Mouse (Mus musculus) E14TG2a.4 (cell line): Measurements from ENCODE around the gene Aspdh.

ENCODE experiments used
- H3K27me3 ChIP-seq: 2 replicates; pipeline ENCODE4 v1.6.1; 2014; ENCODE audit warnings: low read length, control low read depth; ENCODE audit not compliant: insufficient read depth
- H3K36me3 ChIP-seq: 2 replicates; pipeline ENCODE4 v1.6.1; 2014; ENCODE audit warnings: low read length, control low read depth; ENCODE audit not compliant: insufficient read depth
- H3K4me1 ChIP-seq: replicated peaks from 2 replicates; pipeline ENCODE4 v1.6.1; 2014; ENCODE audit warnings: low read depth, low read length, control low read depth
- H3K4me3 ChIP-seq: replicated peaks from 2 replicates; pipeline ENCODE4 v1.5.1; 2014; ENCODE audit warnings: mild to moderate bottlenecking, low read length
- H3K9me3 ChIP-seq: 2 replicates; pipeline ENCODE4 v1.6.1; 2014; ENCODE audit warnings: low read length, control low read depth
- CTCF ChIP-seq: conservative IDR thresholded peaks from 2 replicates; pipeline ENCODE4 v1.5.1; 2014; ENCODE audit warnings: low read length
- NANOG ChIP-seq: IDR thresholded peaks from 2 replicates; pipeline ENCODE4 v1.6.1; 2014; ENCODE audit warnings: borderline replicate concordance, low read length, mixed read lengths
- POU5F1 ChIP-seq: IDR thresholded peaks from 2 replicates; pipeline ENCODE4 v1.6.1; 2014; ENCODE audit warnings: low read length, borderline replicate concordance

The Aspdh gene

GRCm38 (mm10) chr7:44465111-44465510, at the start of gene Aspdh:
TSS of gene Aspdh (plus strand) at chr7:44465391.
- H3K36me3 ChIP-seq, result peaks cover 6% of the 10 kb centered on the region; the same call in 1 of the 2 replicates
- H3K4me1 ChIP-seq, result peaks cover 66% of the 10 kb centered on the region
- H3K9me3 ChIP-seq, result no peaks in the 10 kb centered on the region
- H3K4me3 ChIP-seq, result peak within 1 kb of the TSS; percentile 90; the same call in 1 of the 2 replicates
- no peak for TF ChIP-seq POU5F1
- TF ChIP-seq NANOG, result no peak
- no peak for TF ChIP-seq CTCF
- H3K27me3 ChIP-seq, result peaks cover 45% of the 10 kb centered on the region

DNA sequence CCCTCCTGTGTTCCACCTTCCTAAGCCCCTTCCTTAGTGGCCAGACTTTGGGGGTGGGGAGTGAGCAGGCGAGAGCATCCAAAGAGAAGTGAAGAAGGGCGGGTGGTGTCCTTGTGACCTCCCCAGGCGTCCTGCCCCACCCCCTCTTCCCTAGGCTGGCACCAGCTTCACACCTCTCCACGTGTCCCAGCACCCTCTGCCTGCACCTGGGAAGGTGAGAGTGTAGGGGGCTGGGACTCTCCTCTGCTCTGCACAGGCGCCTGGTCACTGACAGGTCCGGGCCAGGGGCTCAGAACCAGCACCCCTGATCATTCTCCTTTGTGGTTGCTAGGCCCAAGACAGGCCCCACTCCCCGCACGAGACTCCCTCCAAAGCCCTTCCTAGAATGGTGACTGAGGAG, 37.5 kb upstream of the Aspdh start:
- Histone ChIP-seq H3K4me3 (peak overlapping the region; percentile 66), H3K9me3 (no peaks in the 10 kb centered on the region), H3K4me1 (peaks cover 45% of the 10 kb centered on the region), H3K27me3 (peaks cover 77% of the 10 kb centered on the region), H3K36me3 (no peaks in the 10 kb centered on the region)
- TF ChIP-seq POU5F1, result no peak
- no peak for TF ChIP-seq CTCF

GRCm38 (mm10) chr7:44428171-44428950, 36.8 kb upstream of the Aspdh start:
- H3K4me3 ChIP-seq, result peak overlapping the region; percentile 66
- peaks cover 47% of the 10 kb centered on the region for H3K4me1 ChIP-seq
- H3K36me3 ChIP-seq, result no peaks in the 10 kb centered on the region
- no peak for TF ChIP-seq CTCF
- no peak for TF ChIP-seq POU5F1
- TF ChIP-seq NANOG, result no peak
- H3K27me3 ChIP-seq, result peaks cover 71% of the 10 kb centered on the region
- no peaks in the 10 kb centered on the region for H3K9me3 ChIP-seq

- Histone ChIP-seq H3K27me3 (peaks cover 68% of the 10 kb centered on the region), H3K4me1 (peaks cover 52% of the 10 kb centered on the region), H3K4me3 (peak within 1 kb of the TSS; percentile 81), H3K36me3 (no peaks in the 10 kb centered on the region), H3K9me3 (no peaks in the 10 kb centered on the region)
- no peak for TF ChIP-seq POU5F1
- no peak for TF ChIP-seq CTCF
- no peak for TF ChIP-seq NANOG
These were observed 36.1 kb upstream of the Aspdh start, which contains the start of gene Lrrc4b for GRCm38 (mm10) chr7:44428968-44429521. TSS of gene Lrrc4b (plus strand) at chr7:44429018.

- H3K4me3 ChIP-seq, result peak overlapping the region; percentile 81
- H3K4me1 ChIP-seq, result peaks cover 54% of the 10 kb centered on the region
- no peaks in the 10 kb centered on the region for H3K9me3 ChIP-seq
- TF ChIP-seq NANOG (no peak), CTCF (no peak), POU5F1 (no peak)
- no peaks in the 10 kb centered on the region for H3K36me3 ChIP-seq
- peaks cover 69% of the 10 kb centered on the region for H3K27me3 ChIP-seq
These were observed 35.4 kb upstream of the Aspdh start for GRCm38 (mm10) chr7:44429534-44430488.

GRCm38 (mm10) chr7:44432550-44432949, 32.6 kb upstream of the Aspdh start:
- TF ChIP-seq NANOG, result no peak
- TF ChIP-seq CTCF, result no peak
- no peak for TF ChIP-seq POU5F1
- peaks cover 60% of the 10 kb centered on the region for H3K27me3 ChIP-seq
- no peaks in the 10 kb centered on the region for H3K36me3 ChIP-seq
- no peak overlapping the region for H3K4me3 ChIP-seq
- H3K9me3 ChIP-seq, result no peaks in the 10 kb centered on the region
- H3K4me1 ChIP-seq, result peaks cover 44% of the 10 kb centered on the region

GRCm38 (mm10) chr7:44433371-44433770, 31.8 kb upstream of the Aspdh start:
- H3K36me3 ChIP-seq, result no peaks in the 10 kb centered on the region
- H3K9me3 ChIP-seq, result no peaks in the 10 kb centered on the region
- peaks cover 59% of the 10 kb centered on the region for H3K27me3 ChIP-seq
- no peak overlapping the region for H3K4me3 ChIP-seq
- TF ChIP-seq CTCF, result no peak
- no peak for TF ChIP-seq POU5F1
- TF ChIP-seq NANOG, result no peak
- peaks cover 35% of the 10 kb centered on the region for H3K4me1 ChIP-seq

DNA sequence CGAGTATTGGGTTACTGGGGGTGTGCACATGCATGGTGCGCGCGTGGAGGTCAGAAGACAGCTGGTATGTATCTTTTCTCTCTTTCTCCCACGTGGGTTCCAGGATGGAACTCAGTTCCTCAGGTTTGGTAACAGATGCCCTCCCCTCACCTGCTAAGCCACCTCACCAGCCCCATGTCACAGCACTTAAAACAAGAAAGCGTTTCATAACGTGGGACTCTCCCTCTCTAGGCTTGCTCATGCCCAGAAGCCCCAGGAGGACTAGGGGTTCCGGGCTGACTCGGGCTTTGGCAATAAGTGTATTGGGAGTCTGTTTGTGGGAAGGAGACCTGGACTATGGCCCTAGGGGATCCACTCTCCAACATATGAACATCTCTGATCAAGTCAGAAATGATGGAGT, 31.1 kb upstream of the Aspdh start:
- Histone ChIP-seq H3K4me3 (no peak overlapping the region), H3K4me1 (peaks cover 35% of the 10 kb centered on the region), H3K27me3 (peaks cover 57% of the 10 kb centered on the region), H3K9me3 (no peaks in the 10 kb centered on the region), H3K36me3 (no peaks in the 10 kb centered on the region)
- TF ChIP-seq POU5F1 (no peak), CTCF (no peak), NANOG (no peak)
